Mouse (Mus musculus): ENCODE data around the gene B4galnt4.
"Not testable (repeated sequence)": the region's sequence is repeated elsewhere in the genome, so short reads cannot be mapped to it uniquely, and the experiment has no call there.

Gene B4galnt4

DNA sequence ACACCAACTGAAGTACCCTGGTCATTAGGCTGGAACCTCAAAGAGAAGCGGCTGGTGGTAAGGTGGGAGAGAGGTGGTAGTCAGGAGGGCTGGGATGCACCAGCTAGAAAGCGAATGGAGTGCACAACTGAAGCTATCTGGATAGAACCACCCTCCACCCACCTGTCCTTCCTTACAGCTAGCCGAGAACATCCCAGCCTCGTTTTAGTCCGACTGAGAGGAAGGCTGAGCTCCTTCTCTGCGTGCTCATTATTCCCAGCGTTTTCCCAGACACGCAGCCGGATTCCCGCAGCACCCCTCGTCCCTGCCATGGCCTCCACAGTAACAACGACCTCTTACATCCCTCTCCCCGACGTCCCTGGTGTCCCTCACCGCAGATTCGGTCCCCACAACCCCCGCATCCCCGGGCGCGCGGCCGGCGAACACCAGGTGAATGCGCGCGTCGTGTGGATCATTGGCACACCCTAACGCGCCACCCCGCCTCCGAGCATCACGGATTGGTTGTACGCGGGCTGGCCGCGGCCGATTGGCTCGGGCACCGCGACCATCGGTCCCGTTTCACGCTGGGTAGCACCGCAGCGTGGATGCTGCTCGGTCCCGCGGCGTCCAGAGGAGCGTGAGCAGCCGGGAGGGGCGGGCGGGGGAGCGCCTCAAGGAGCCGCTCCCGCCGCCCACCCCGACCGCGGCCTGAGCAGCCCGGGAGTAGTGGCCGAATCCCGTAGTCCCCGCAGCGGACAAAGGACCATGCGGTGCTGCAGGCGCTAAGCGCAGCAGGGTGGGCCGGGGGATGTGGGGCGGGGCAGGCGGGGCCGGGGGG lies at the start of gene B4galnt4:
Gene B4galnt4, plus strand, starts transcription at position 679 of the 817 bp plus-strand sequence.
- DNase-seq (ENCODE audit: low spot score in 2 of 2): peak; percentile 89 to 91

DNA sequence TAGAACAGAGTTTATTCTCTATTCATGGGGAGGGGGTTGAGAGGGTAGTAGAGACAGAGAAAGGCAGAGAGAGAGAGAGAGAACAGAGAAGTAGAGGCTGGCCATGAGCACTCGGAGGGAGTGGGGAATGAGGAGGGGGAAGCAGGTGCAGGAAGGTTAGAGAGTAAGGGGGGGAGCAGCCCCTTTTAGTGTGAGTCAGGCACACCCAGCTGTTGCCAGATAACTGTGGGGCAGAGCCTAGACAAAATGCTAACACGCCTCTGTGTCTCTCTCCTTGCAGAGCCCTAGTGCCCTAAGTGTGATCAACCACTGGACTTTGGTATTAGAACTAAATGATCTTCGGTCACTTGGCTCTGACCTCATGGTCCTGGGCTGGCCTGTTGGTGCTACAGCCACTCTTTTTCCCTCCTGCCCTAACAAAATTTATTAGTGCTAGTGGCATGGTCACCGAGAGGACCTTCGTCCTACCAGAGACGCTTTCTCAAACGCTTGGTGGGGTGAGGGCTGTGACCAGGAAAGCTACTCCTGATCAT lies 49.6 kb upstream of the B4galnt4 start:
- no peak for DNase-seq (ENCODE audit: low spot score in 2 of 2)

DNA sequence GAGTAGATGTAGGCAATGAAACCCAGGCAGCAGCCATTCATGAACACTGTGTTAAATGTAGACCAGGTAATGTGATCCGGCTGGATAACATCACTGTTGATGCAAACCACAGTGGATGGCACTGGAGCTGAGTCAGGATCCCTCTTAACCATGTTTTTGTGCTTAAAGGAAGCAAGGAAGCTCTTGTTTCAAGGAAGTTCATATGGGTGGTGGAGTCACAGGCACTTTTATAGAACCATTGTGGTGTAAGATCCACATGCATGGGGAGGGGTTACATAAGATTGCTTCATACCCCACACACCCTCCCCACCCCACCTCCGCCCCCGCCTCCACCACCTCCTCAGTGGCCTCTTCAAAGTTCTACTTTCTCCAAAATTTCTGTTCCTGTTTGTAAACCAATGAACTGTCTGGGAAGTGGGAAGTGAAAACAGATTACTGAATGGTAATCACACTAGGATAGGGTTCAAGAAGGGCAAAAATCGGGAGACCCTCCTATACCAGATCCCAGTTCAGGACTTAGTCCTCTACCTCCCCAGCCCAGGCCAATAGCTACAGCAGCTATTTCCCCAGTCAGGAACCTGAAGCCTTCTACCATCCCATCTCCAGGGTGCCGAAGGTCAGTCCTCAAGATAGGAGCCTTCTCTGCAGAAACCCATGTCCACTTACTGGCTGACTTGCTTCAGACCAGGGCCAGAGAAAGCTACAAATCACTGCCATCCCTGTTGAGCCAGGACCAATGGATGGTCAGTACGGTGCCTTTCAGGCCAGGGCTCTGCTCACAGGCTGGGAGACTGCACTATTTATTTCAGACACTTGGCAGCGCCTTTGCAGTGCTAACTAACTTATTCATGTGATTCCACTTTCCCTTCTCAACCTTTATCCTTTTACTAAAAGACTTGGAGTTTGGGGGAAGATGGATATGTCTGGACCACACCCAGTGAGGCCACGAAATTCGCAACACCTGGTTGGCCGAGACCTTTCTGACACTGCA lies 43.9 kb upstream of the B4galnt4 start:
- DNase-seq (ENCODE audit: low spot score in 2 of 2): no peak

DNA sequence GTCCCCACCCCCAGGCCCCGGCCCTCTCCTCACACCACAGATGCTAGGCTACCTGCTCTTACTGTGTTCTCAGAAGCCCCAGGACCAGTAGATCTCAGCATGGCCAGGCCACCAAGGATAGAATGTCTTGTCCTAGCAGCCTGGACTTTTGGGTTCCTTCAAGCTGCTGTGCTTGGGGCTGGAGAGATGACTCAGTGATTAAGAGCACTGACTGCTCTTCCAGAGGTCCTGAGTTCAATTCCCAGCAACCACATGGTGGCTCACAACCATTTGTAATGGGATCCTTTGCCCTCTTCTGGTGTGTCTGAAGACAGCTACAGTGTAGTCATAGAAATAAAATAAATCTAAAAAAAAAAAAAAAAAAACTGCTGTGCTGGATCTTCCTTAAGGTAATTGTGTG lies 43.1 kb upstream of the B4galnt4 start, which contains the start of gene Ifitm6:
Gene Ifitm6, minus strand, starts transcription at position 101 of the 400 bp plus-strand sequence.
- DNase-seq (ENCODE audit: low spot score in 2 of 2): not testable (repeated sequence)

DNA sequence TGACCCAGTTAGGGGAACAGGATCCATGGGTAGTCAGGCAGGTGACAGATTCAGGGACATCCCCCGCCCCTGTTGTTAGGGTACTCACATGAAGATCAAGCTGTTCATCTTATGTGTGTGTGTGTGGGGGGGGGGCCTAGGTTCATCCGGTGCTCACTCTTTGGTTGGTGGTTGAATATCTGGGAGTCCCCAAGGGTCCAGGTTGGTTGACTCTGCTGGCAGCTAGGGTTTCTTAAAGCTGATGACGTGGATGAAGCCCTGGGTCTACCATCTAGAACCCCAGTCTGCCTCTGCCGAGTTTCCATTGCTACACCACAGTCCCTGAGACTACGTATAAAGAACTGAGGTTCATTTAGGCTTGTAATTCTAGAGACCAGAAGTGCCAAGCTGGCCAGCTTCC lies 41.9 kb upstream of the B4galnt4 start:
- DNase-seq (ENCODE audit: low spot score in 2 of 2): no peak

DNA sequence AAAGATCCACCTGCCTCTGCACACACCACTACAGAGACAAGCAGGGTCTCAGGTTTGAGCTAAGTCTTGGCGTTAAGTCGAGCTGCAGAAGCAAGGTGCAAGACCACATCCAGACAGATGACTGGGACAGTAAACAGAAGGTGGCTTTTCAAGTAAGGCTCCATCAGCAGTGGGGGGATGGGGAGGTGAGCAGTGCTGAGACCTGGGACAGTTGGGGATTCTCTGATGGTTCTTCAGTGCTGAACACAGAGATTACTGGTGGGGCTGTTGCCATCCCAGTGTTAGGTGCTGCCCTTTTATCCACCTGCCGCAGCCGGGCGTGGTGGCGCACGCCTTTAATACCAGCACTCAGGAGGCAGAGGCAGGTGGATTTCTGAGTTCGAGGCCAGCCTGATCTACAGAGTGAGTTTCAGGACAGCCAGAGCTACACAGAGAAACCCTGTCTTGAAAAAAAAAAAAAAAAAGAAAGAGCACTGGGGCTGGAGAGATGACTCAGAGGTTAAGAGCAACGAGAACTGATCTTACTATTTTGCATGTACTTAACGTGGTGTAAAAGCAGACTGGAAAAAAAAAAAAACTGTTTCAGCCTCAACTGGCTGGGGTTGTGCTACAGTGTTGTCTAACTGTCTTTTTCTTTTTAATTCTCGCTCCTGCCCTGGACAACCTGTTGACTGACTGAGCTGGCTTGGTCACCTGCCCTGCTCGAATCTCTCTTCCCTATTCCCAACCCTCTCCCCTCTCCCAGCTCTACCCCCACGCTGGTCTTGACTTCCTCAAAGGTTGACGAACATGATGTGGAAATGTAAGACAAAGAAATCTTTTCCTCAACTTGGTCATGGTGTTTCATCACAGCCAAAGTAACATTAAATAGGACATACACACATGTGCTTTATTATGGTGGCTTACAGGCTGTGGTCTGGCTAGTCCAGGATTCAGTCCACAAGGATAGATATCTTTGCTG lies 39.1 kb upstream of the B4galnt4 start:
- no peak for DNase-seq (ENCODE audit: low spot score in 2 of 2)

DNA sequence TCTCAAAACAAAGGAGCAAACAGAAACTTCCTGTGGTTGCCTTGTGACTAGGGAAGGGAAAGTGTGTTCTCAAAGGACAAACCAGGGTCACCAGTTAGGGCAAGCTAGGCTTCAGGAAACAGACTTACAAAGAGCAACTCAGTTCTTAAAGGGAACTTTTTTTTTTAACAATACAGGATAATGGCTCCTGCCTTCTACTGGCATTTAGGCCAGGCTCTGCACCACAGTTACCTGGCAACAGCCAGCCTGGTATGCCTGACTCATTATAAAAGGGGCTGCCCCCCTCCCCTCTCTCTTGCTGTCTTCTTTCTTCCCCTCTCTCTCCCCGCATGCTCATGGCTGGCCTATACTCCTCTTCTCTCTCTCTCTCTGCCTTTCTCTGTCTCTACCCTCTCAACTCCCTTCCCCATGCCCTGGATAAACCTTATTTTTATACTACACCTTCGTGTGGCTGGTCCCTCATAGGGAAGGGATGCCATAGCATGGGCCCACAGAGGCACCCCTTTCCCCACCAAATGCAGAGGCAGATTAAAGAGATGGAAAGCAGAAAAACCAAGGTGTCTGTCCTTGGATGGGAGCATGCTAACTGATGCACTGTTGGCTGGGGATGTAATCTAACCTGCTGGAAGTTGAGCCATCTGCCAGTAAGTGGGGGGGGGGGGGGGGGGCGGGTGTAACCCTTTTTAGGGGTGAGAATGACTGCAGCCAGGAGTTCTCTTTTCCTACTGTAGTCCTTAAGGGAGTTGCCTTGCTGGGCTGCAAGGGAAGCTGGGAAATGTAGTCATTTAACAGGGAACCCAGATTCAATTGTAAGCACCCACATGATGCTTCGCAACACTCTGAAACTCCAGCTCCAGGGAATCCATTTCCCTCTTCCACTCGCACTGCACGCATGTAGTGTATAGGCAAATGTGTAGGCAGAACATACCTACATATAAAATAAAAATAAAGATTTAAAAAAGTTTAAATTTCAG lies 35.8 kb upstream of the B4galnt4 start:
- no peak for DNase-seq (ENCODE audit: low spot score in 2 of 2)

DNA sequence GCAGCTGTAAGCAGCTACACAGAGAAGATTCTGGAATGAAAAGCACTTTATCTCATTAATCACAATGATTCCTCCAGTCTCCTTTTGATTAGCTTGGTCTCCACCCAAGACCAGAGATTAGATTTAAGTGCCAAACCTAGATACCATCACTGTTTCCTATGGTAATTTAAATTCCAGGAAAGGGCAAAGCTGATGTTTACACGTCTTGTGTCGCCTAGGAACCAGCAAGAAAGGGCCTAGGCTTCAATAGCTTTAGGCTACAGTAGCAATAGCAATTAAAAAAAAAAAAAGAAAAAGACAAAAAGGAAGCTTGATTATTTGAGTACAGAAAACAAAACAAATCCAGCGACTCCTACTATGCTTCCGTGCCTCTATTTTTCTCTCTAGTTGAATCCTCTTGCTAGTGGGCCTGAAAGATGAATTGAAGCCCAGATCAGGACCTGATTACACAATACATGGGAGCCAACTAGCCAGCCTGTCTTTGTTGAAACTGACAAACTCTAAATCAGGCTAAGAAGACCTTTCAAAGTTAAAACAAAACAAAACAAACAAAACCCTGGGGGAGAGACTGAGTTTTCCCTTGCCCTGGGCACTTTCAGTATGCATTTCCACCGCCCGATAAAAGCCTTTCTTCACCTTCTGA lies 34.7 kb upstream of the B4galnt4 start:
- no peak for DNase-seq (ENCODE audit: low spot score in 2 of 2)

DNA sequence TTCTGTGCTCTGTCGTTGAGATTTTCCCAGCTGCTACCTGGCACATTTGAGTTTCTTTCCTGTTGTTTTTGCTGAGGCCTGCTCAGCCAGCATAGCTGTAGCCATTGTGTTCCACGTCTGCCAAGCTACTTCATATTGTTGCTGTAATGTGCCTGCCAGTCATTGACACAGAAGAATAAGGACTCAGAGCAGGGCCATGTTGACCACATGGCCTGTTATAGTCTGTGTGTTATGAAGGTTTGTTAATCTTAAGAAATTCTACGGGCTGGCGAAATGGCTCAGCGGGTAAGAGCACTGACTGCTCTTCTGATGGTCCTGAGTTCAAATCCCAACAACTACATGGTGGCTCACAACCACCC lies 34.2 kb upstream of the B4galnt4 start:
- DNase-seq (ENCODE audit: low spot score in 2 of 2): no peak

DNA sequence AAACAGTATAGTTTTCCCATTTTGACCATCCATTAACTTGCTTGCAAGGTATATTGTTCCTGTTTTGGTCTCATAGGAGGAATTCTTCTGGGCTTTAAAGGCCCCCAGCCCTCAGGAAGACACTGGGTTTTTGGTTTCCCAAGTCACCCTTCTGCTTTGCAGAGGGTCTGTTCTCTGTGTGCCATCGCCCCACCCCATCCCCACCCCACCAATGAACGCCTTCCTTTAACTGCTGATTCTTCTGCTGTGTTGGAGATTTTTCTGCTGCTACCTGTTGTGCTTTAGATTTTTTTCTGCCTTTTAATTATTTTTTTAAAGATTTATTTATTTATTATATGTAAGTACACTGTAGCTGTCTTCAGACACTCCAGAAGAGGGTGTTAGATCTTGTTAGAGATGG lies 32.1 kb upstream of the B4galnt4 start, which contains the start of gene Gm17387:
Gene Gm17387, plus strand, starts transcription at position 301 of the 400 bp plus-strand sequence.
- DNase-seq (ENCODE audit: low spot score in 2 of 2): no peak

DNA sequence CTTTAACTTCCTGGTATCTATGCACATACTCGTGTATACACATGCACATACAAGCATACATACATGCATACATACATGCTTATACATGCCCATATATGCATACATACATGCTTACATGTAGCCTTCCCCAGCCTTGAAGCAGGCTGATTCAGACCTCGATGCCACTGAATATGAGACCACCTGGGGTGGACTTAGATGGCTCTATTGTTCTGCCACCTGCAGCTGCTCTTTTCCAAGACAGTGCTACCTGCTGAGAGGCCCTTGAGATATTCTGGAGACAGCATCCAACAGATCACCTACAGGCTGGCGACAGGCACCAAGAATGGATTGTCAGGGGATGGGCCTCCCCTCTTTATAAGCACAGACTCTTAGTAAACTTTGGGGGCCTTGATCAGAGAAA lies 30.5 kb upstream of the B4galnt4 start:
- no peak for DNase-seq (ENCODE audit: low spot score in 2 of 2)

DNA sequence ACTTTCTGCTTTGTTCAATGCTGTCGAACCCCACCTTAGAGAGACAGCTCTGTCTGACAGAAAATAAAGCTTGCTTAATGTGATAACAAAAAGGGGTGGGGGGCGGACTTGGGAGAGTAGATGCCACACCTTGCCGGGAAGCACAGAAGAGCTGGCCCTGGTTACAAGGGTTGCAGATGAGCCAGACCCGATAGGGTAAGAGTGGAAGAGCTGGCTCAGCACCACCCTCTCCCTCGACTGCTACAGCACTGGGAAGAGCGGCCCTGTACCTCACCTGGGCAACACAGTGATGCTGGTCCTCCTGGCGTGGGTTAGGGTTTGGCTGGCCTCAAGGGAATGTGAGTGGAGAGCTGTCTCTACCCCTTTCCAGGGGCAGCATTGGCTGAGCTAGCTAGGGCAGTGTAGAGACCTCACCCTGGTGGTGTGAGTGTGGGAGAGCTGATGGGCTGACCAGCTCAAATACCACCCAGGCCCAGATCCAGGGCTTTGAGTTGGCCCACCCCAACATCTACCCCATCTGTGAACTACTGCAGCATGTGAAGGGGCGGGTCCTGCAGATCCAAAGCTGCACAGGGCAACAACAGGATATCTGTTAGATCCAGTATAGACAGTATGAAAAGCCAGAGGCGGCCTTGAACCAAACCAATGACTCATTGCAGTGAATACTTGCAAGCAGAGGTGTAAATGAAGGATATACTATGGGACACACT lies 28.3 kb upstream of the B4galnt4 start:
- DNase-seq (ENCODE audit: low spot score in 2 of 2): no peak

DNA sequence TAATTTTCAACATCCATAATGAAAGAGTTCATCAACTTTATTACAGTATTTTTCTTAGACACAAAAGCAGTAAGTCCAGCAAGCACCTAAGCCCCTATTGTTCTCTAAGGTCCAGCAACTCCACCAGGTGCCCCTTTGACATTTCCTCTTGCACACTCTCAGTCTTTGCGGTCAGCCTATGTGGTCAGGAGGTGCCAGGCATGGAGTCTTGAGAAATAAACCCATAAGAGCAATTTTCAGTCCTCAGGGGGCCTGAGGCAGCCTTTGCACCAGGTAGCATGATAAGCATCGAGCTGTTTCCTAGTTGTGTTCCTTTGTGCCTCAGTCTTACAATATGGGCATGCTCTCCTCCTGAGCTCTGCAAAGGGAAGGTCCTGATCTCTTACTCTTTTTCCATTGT lies 24.3 kb upstream of the B4galnt4 start:
- DNase-seq (ENCODE audit: low spot score in 2 of 2): not testable (repeated sequence)

DNA sequence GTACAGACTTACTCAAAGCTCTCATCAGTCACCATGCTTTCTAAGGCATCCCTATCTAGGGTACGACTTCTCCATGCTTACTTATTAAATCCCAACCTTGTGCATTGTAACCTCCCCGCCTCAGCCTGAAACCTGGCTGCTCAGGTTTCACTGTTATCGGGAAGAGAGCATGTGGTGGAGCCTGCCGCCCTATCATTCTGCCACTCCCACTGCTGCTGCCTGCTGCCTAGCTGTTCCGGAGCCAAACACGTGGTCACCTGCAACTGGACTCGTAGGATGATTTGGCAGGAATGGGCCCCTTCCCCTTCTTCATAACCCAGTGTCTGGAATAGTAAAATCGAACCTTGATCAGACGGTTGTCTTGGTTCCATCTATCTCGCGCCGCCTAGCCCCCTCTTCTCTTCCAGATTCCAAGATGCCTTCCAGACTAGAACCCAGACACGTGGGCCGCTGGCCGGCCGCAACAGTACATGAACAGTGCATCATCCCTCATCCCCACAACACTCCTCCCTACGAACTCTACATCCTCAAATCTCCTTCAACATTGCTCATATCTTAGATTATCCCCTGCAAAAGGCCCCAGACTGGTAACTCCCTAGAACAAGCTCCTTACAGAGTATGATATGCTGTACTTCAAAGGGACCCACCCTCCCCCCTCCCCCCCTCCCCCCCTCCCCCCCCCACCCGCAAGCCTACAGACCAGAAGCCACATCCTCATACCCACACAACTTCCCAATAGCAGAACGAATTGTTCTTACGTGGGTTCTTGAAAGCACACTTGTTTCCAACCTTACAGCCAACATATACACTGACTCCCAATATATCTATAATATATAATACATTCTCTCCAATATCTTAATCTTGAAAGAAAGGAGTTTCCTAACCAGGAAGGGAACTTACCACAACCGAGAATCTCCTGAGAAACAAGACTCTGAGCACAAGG lies 22.5 kb upstream of the B4galnt4 start:
- no peak for DNase-seq (ENCODE audit: low spot score in 2 of 2)

DNA sequence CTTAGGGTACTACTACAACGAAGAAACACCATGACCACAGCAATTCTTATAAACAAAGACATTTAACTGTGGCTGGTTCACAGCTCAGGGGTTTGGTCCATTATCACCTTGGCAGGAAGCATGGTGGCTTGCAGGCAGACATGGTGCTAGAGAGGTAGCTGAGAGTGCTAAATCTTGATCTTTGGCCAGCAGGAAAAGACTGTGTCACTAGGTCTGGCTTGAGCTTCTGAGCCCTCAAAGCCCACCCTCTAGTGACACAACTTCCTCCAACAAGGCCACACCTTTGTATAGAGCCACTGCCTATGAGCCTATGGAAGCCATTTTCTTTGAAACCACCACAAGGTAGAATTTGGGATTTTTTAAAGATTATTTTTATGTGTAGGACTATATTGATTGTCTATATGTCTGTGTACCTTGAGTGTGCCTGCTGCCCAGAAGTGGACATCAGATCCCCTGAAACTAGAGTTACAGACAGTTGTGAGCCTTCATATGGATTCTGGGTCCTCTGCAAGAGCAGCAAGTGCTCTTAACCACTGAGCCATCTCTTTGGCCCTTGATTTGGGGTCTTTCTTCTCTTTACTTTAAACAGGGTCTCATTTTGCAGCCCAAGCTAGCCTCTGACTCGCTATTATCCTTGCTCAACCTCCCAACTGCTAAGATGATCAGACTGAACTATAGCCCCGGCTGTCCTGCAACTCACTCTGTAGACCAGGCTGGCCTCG lies 21.4 kb upstream of the B4galnt4 start:
- no peak for DNase-seq (ENCODE audit: low spot score in 2 of 2)

DNA sequence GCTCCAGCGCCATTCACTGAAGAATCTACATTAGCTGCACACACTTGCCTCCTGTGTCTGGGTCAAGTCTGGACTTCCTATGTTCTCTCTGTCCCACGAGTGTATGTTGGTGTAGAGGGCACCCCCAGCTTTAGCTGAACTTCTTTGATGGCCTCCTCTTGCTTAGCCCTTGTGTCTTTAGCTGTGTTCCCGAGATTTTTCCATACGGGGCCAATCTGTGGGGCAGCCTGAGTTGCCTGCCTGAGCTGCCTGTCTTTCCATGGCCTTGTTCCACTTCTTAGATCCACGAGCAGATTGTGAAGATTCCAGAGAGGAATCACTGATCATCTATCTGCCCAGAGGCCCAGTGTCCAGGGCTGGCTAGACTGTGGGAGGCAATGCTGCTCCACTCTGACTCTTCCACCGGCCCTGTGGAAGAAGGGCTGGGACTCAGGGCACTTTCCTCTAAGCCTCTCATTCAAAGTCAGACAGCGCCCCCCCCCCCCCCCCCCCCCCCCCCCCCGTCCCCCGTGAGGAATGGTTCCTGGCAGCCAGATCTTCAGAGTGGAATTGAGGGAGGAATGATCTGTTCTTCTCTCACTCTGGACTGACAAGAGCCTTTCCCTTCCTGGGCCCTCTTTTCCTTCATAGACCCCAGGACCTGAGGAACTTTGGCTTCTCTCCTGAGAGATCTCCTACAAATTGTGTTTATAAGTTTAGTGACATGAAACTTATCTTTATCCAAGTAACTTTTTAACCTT lies 19.9 kb upstream of the B4galnt4 start:
- DNase-seq (ENCODE audit: low spot score in 2 of 2): no peak

All from frontal cortex, postnatal 10 days (tissue).